Mouse (Mus musculus): Measurements from ENCODE around the gene Aplf. TPM values are rescaled to one million over a fixed set of nuclear protein-coding genes. Genes with fewer than 3 reads are reported as not detected.

The Aplf gene
- polyA plus RNA-seq (2011; ENCODE audit: insufficient read length, low read depth, missing spikeins) = 8.8 and 9.7 TPM in 2 replicates

- Histone ChIP-seq H3K27ac (ENCODE audit: insufficient read depth, low read length) (no peak within 1 kb of the TSS), H3K4me3 (ENCODE audit: insufficient read depth, low read length) (peak within 1 kb of the TSS; percentile 63), H3K4me1 (ENCODE audit: control insufficient read depth, insufficient read depth, low read length) (0 out of 2 replicates have a peak, but pooled peaks cover 2% of the 10 kb centered on the region)
- no peak for TF ChIP-seq CTCF (IDR thresholded peaks at IDR 0.05; ENCODE audit: borderline replicate concordance, insufficient read depth, low read length)
- TF ChIP-seq POLR2A (IDR thresholded peaks at IDR 0.05; ENCODE audit: low read depth, low read length) = peak; percentile 71
These were observed at the start of gene Aplf for GRCm38 (mm10) chr6:87671771-87672517. Gene Aplf (minus strand): TSS chr6:87672193.

DNA sequence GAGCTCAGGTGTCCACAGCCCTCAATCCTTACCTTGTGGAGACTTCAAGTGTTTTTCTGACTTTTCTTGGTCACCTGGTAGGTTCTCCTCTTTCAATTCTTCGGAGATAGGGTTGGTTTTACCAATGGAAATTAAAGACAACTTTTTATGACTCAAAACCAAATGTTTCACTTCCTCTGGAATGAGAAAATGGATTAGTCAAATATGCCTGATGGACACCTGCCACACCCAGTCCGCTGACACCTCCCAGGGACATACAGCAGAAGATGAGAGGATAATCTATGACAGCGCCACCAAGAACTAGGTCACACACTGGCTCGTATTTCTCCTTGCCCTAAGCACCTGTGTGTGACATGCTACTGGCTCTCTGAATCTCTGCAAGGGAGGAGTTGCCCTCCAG, 42.1 kb upstream of the Aplf start:
- Histone ChIP-seq H3K4me1 (ENCODE audit: control insufficient read depth, insufficient read depth, low read length) (no peaks in the 10 kb centered on the region), H3K4me3 (ENCODE audit: insufficient read depth, low read length) (no peak overlapping the region), H3K27ac (ENCODE audit: insufficient read depth, low read length) (no peak overlapping the region)
- no peak for TF ChIP-seq POLR2A (IDR thresholded peaks at IDR 0.05; ENCODE audit: low read depth, low read length)
- no peak for TF ChIP-seq CTCF (IDR thresholded peaks at IDR 0.05; ENCODE audit: borderline replicate concordance, insufficient read depth, low read length)

GRCm38 (mm10) chr6:87712311-87712710, 40.3 kb upstream of the Aplf start:
- TF ChIP-seq POLR2A (IDR thresholded peaks at IDR 0.05; ENCODE audit: low read depth, low read length) (no peak), CTCF (IDR thresholded peaks at IDR 0.05; ENCODE audit: borderline replicate concordance, insufficient read depth, low read length) (no peak)
- Histone ChIP-seq H3K4me3 (ENCODE audit: insufficient read depth, low read length) (no peak overlapping the region), H3K4me1 (ENCODE audit: control insufficient read depth, insufficient read depth, low read length) (no peaks in the 10 kb centered on the region), H3K27ac (ENCODE audit: insufficient read depth, low read length) (no peak overlapping the region)

- Histone ChIP-seq H3K27ac (ENCODE audit: insufficient read depth, low read length) (no peak overlapping the region), H3K4me1 (ENCODE audit: control insufficient read depth, insufficient read depth, low read length) (no peaks in the 10 kb centered on the region), H3K4me3 (ENCODE audit: insufficient read depth, low read length) (no peak overlapping the region)
- TF ChIP-seq CTCF (IDR thresholded peaks at IDR 0.05; ENCODE audit: borderline replicate concordance, insufficient read depth, low read length) = no peak
These were observed 34.3 kb upstream of the Aplf start for GRCm38 (mm10) chr6:87706246-87706645.

DNA sequence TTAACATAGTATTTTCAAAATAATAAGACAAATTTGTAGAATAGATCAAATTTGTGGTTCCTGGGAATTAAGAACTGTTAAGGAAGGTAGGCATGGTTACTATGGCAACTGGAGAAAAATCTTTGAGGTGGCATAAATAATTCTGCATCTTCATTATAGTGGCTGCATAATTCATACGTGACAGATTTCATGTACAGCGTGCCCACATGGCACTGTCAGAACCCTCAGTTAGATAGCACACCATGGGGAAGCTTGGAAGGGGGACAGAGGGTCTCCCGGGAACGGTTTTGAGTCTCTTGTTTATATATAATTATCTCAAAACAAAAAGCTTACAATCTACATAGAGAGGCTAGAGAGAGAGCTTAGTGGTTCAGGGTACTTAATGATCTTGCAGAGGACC, 24.6 kb upstream of the Aplf start:
- Histone ChIP-seq H3K4me1 (ENCODE audit: control insufficient read depth, insufficient read depth, low read length) (no peaks in the 10 kb centered on the region), H3K4me3 (ENCODE audit: insufficient read depth, low read length) (no peak overlapping the region), H3K27ac (ENCODE audit: insufficient read depth, low read length) (no peak overlapping the region)
- no peak for TF ChIP-seq POLR2A (IDR thresholded peaks at IDR 0.05; ENCODE audit: low read depth, low read length)
- no peak for TF ChIP-seq CTCF (IDR thresholded peaks at IDR 0.05; ENCODE audit: borderline replicate concordance, insufficient read depth, low read length)

- no peak for TF ChIP-seq CTCF (IDR thresholded peaks at IDR 0.05; ENCODE audit: borderline replicate concordance, insufficient read depth, low read length)
- TF ChIP-seq POLR2A (IDR thresholded peaks at IDR 0.05; ENCODE audit: low read depth, low read length) = no peak
- no peak overlapping the region for H3K4me3 ChIP-seq (ENCODE audit: insufficient read depth, low read length)
- no peak overlapping the region for H3K27ac ChIP-seq (ENCODE audit: insufficient read depth, low read length)
- no peaks in the 10 kb centered on the region for H3K4me1 ChIP-seq (ENCODE audit: control insufficient read depth, insufficient read depth, low read length)
These were observed 24.0 kb upstream of the Aplf start for GRCm38 (mm10) chr6:87695947-87696346.

DNA sequence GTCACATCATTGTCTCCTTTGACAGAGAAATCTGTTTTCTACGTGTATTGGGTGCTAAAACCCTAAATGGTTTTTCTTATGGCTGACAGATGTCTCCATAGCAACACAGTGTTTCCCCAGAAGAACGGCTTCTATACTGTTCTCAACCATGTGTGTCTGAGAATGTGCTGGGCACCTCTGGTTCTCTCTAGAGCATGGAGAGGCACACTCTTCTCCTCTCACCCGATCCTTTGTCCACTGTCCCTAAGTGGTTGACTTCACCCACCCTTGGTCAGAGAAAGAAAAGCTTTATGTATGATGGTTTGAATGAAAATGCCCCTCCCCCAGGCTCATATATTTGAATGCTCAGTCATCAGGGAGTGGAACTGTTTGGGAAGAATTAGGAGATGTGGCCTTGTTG, 8.4 kb upstream of the Aplf start:
- no peaks in the 10 kb centered on the region for H3K4me1 ChIP-seq (ENCODE audit: control insufficient read depth, insufficient read depth, low read length)
- no peak overlapping the region for H3K27ac ChIP-seq (ENCODE audit: insufficient read depth, low read length)
- H3K4me3 ChIP-seq (ENCODE audit: insufficient read depth, low read length) = no peak overlapping the region
- no peak for TF ChIP-seq CTCF (IDR thresholded peaks at IDR 0.05; ENCODE audit: borderline replicate concordance, insufficient read depth, low read length)

DNA sequence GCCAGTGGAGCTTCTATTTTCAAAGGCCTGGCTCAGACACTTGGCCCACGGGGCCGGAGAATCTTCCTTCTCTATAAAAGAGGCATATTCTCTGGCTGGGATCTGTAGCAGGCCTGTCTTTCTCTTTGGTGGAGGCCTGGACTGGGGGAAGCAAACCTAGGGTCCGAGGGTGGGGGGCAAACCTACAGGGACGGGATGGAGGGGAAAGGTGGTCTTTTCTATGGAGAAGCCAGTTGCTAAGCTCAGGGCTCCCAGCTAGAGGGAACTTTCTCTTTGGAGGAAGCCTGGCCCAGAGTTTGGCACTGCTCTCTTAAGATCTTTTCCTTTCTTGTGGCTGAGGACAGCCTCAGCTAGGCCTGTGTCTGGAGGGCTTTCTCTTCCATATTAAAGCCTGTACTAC, 668 bp upstream of the Aplf start:
- H3K27ac ChIP-seq (ENCODE audit: insufficient read depth, low read length) = no peak overlapping the region
- 0 out of 2 replicates have a peak, but pooled peaks cover 2% of the 10 kb centered on the region for H3K4me1 ChIP-seq (ENCODE audit: control insufficient read depth, insufficient read depth, low read length)
- H3K4me3 ChIP-seq (ENCODE audit: insufficient read depth, low read length) = 0 out of 2 replicates have a peak overlapping the region, but pooled peaks have one; percentile 0
- TF ChIP-seq POLR2A (IDR thresholded peaks at IDR 0.05; ENCODE audit: low read depth, low read length) (no peak), CTCF (IDR thresholded peaks at IDR 0.05; ENCODE audit: borderline replicate concordance, insufficient read depth, low read length) (no peak)

- TF ChIP-seq POLR2A (IDR thresholded peaks at IDR 0.05; ENCODE audit: low read depth, low read length) (no peak), CTCF (IDR thresholded peaks at IDR 0.05; ENCODE audit: borderline replicate concordance, insufficient read depth, low read length) (no peak)
- H3K27ac ChIP-seq (ENCODE audit: insufficient read depth, low read length) = no peak overlapping the region
These were observed 640 bp downstream of the Aplf start for GRCm38 (mm10) chr6:87671353-87671752.

GRCm38 (mm10) chr6:87669894-87670588, 2.0 kb downstream of the Aplf start:
- Histone ChIP-seq H3K4me1 (ENCODE audit: control insufficient read depth, insufficient read depth, low read length) (0 out of 2 replicates have a peak, but pooled peaks cover 2% of the 10 kb centered on the region), H3K4me3 (ENCODE audit: insufficient read depth, low read length) (no peak overlapping the region), H3K27ac (ENCODE audit: insufficient read depth, low read length) (no peak overlapping the region)
- no peak for TF ChIP-seq CTCF (IDR thresholded peaks at IDR 0.05; ENCODE audit: borderline replicate concordance, insufficient read depth, low read length)
- TF ChIP-seq POLR2A (IDR thresholded peaks at IDR 0.05; ENCODE audit: low read depth, low read length) = no peak

More at GRCm38 (mm10) chr6:87671353-87671752, 640 bp downstream of the Aplf start:
- peak overlapping the region; percentile 63 for H3K4me3 ChIP-seq (ENCODE audit: insufficient read depth, low read length)
- H3K4me1 ChIP-seq (ENCODE audit: control insufficient read depth, insufficient read depth, low read length) = 0 out of 2 replicates have a peak, but pooled peaks cover 2% of the 10 kb centered on the region

All from embryonic fibroblast, embryonic 13.5 days (primary cell).